Mouse (Mus musculus) midbrain, embryonic 11.5 days (tissue): ENCODE data around the gene March6. TPM values are rescaled to one million over a fixed set of nuclear protein-coding genes. Genes with fewer than 3 reads are reported as not detected.

Experiments used
- ATAC-seq: fragments of 200-750 bp; cut with Nextera tagmentation; 2 replicates; pipeline ENCODE4 v1.8.0; 2017; ENCODE audit warnings: moderate TSS enrichment, moderate library complexity; ENCODE audit not compliant: low FRiP score
- DNase-seq: peaks from one replicate; pipeline ENCODE4 v3.0.0; 2015; ENCODE audit warnings: low spot score; ENCODE audit errors: missing footprints
- H3K27ac ChIP-seq: fragments of 300-500 bp; sonication (generic); 2 replicates; pipeline ENCODE4 v1.5.1; 2014; ENCODE audit warnings: low read depth, low read length
- H3K27me3 ChIP-seq: fragments of 300-500 bp; sonication (generic); 2 replicates; pipeline ENCODE4 v1.6.1; 2014; ENCODE audit warnings: mild to moderate bottlenecking, low read length, moderate library complexity, mixed read lengths; ENCODE audit not compliant: control insufficient read depth, insufficient read depth
- H3K36me3 ChIP-seq: fragments of 300-500 bp; sonication (generic); 2 replicates; pipeline ENCODE4 v1.6.1; 2014; ENCODE audit warnings: mild to moderate bottlenecking, low read length, moderate library complexity, mixed read lengths; ENCODE audit not compliant: control insufficient read depth, insufficient read depth
- H3K4me1 ChIP-seq: fragments of 300-500 bp; sonication (generic); 2 replicates; pipeline ENCODE4 v1.6.1; 2014; ENCODE audit warnings: low read length; ENCODE audit not compliant: control insufficient read depth, insufficient read depth
- H3K4me2 ChIP-seq: fragments of 300-500 bp; sonication (generic); 2 replicates; pipeline ENCODE4 v1.6.1; 2014; ENCODE audit warnings: mild to moderate bottlenecking, moderate library complexity
- H3K4me3 ChIP-seq: fragments of 300-500 bp; sonication (generic); 2 replicates; pipeline ENCODE4 v1.5.1; 2014; ENCODE audit warnings: low read depth, low read length
- H3K9ac ChIP-seq: fragments of 300-500 bp; sonication (generic); 2 replicates; pipeline ENCODE4 v1.6.1; 2014; ENCODE audit warnings: low read length
- H3K9me3 ChIP-seq: fragments of 300-500 bp; sonication (generic); 2 replicates; pipeline ENCODE4 v1.6.1; 2016; ENCODE audit warnings: low read length; ENCODE audit not compliant: control insufficient read depth
- WGBS: fragments of 180-500 bp; shearing (Covaris S2); extraction: QIAGEN DNeasy Blood & Tissue Kit; methylation state at CpG from one replicate; pipeline ENCODE4 v1.1.7; 2014; 5-methylcytosine and 5-hydroxymethylcytosine counted together
- polyA plus RNA-seq: library from polyadenylated mRNA; unstranded; fragments of >200 nt; fragmentation: Nextera tagmentation; extraction: Ambion mirVana; gene quantifications from 2 replicates; pipeline ENCODE4 v1.2.1, GENCODE M21; 2014

The March6 gene
- polyA plus RNA-seq, 1 experiment from 2014 or later, result 53.9 TPM

DNA sequence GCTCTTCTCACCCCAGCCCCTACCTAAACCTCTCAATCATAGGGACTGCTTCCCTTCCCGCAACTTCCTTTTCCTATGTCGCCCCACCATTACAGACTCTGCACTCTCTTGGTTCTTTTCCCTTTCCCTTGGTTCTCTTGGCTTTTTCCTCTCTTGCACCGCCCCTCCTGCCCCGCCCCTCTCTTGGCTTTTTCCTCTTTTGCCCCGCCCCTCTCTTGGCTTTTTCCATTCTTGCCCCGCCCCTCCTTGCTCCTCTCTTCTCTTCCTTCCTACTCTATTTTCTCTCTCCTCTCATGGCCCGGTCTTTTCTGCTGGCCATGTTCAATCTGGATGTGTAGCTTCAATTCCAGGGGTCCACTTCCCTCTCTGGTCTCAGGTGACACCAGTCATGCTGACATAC, 36.6 kb upstream of the March6 start:
- DNase-seq (no peak), ATAC-seq (no peak)
- Histone ChIP-seq H3K9me3 (no peaks in the 10 kb centered on the region), H3K9ac (no peak overlapping the region), H3K4me1 (no peaks in the 10 kb centered on the region), H3K27me3 (no peaks in the 10 kb centered on the region), H3K4me2 (no peak overlapping the region), H3K36me3 (no peaks in the 10 kb centered on the region), H3K4me3 (no peak overlapping the region), H3K27ac (no peak overlapping the region)
- 54% methylated on average over 7 of the region's 7 CpGs for WGBS

DNA sequence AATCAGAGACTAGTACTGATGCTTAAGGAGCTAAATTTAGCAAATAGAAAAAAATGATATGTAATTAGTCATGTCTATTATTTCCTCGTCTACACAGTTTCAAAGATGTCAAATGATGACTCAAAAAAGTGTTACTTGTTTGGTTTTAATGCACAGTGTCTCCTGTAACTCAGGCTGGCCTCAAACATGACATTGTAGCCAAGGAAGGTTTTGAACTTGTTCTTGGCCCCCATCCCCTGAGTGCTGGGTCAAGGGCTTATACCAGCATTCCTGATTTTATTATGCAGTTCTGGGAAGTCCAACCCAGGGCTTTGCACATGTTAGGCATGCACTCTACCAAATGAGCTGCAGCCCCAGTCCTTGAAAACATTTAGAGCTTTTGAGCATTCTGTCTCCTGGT, 34.9 kb upstream of the March6 start:
- WGBS, result 79% methylated on average over 1 of the region's 1 CpGs

GRCm38 (mm10) chr15:31565184-31565583, 34.3 kb upstream of the March6 start, which contains the start of gene Cmbl:
Cmbl (plus strand) TSS chr15:31565389.
- WGBS, result 71% methylated on average over 5 of the region's 5 CpGs

More for the DNA sequence above, 34.9 kb upstream of the March6 start:
- ATAC-seq, result no peak
- H3K27me3 ChIP-seq, result no peaks in the 10 kb centered on the region
- H3K9ac ChIP-seq, result no peak overlapping the region
- H3K9me3 ChIP-seq, result no peaks in the 10 kb centered on the region
- H3K4me2 ChIP-seq, result no peak overlapping the region
- no peak overlapping the region for H3K4me3 ChIP-seq
- H3K36me3 ChIP-seq, result no peaks in the 10 kb centered on the region
- no peaks in the 10 kb centered on the region for H3K4me1 ChIP-seq
- H3K27ac ChIP-seq, result no peak overlapping the region
- DNase-seq, result peak; percentile 53

DNA sequence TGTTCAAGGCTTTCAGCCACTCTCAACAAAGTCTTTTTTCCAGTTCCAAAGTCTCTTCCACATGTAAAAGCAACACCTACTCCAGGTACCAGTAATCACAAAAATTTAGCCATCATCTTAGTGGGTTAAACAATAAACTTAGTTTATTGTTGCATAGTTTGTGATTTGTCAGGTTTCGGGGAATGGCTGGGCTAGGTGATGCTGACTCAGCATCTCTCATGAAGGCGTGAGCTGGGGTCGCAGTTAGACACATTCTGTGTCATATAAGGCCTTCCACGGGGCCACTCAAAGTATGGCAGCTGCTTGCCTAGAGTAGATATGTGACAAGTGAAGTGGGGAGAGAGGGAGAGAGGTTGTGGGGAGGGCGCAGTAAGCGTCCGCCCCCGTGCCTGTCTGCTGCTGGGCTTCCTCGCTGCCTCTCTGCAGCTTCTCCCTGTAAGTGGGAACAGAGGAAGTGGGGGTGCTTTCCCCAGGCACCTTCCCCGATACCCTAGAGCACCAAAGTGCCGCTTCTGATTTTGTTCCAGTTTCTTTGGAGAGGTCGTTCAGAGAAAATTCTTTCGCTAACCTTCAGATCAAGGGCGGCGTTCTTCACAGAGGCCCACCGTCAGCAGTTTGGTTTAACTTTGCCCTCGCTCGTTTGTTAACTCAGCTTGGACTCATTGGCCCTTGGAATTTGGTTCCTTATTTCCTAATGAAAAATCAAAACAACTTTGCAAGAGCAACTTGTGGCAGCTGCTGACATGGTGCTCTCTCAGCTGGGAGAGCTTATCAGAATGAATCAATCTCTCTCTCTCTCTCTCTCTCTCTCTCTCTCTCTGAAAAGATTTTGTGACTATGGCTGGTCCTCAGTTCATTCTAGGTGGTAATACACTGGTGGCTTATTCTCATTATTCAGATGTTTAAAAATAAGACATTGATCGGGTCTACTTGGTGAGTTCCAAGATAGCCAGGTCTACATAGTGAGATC, 33.0 kb upstream of the March6 start:
- ATAC-seq, result no peak
- 74% methylated on average over 19 of the region's 19 CpGs for WGBS
- H3K4me1 ChIP-seq, result no peaks in the 10 kb centered on the region
- H3K9me3 ChIP-seq, result no peaks in the 10 kb centered on the region; the same call in 1 of the 2 replicates
- H3K4me3 ChIP-seq, result no peak overlapping the region
- H3K27ac ChIP-seq, result no peak overlapping the region
- no peaks in the 10 kb centered on the region for H3K36me3 ChIP-seq
- peak; percentile 69 for DNase-seq
- no peaks in the 10 kb centered on the region for H3K27me3 ChIP-seq
- no peak overlapping the region for H3K4me2 ChIP-seq
- no peak overlapping the region for H3K9ac ChIP-seq

More at GRCm38 (mm10) chr15:31565184-31565583, 34.3 kb upstream of the March6 start, which contains the start of gene Cmbl:
- Histone ChIP-seq H3K27ac (no peak within 1 kb of the TSS), H3K9ac (no peak within 1 kb of the TSS), H3K4me1 (no peaks in the 10 kb centered on the region), H3K36me3 (no peaks in the 10 kb centered on the region), H3K27me3 (no peaks in the 10 kb centered on the region), H3K4me3 (no peak within 1 kb of the TSS), H3K9me3 (no peaks in the 10 kb centered on the region), H3K4me2 (no peak within 1 kb of the TSS)
- no peak for DNase-seq
- no peak for ATAC-seq

- Histone ChIP-seq H3K4me2 (no peak overlapping the region), H3K4me1 (no peaks in the 10 kb centered on the region), H3K9ac (no peak overlapping the region), H3K27ac (no peak overlapping the region), H3K27me3 (no peaks in the 10 kb centered on the region), H3K36me3 (no peaks in the 10 kb centered on the region), H3K9me3 (no peaks in the 10 kb centered on the region; the same call in 1 of the 2 replicates), H3K4me3 (no peak overlapping the region)
- 85% methylated on average over 8 of the region's 8 CpGs for whole genome bisulfite sequencing
- no peak for ATAC-seq
- peak; percentile 51 for DNase-seq
Measured at GRCm38 (mm10) chr15:31562847-31563246, 32.0 kb upstream of the March6 start.

DNA sequence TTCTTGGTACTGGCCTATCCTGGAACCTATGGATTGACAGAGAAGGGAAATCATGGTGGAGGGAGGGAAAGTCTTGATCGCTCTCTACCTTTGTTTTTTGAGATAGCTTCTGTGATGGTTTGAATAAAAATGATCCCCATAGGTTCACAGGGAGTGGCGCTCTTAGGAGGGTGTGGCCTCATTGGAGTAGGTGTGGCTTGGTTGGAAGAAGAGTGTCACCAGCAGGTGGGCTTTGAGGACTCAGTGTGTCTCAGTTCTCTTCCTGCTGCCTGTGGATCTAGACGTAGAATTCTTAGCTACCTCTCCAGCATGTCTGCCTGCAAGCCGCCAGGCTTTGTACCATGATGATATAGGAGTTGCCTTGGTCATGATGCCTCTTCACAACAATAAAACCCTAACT, 31.1 kb upstream of the March6 start:
- WGBS, result 94% methylated on average over 4 of the region's 4 CpGs

GRCm38 (mm10) chr15:31561390-31561789, 30.5 kb upstream of the March6 start:
- no peaks in the 10 kb centered on the region for H3K4me1 ChIP-seq
- no peak overlapping the region for H3K9ac ChIP-seq
- H3K36me3 ChIP-seq, result no peaks in the 10 kb centered on the region
- no peaks in the 10 kb centered on the region for H3K27me3 ChIP-seq
- ATAC-seq (no peak), DNase-seq (peak; percentile 57)
- no peaks in the 10 kb centered on the region; the same call in 1 of the 2 replicates for H3K9me3 ChIP-seq
- no peak overlapping the region for H3K4me3 ChIP-seq
- H3K4me2 ChIP-seq, result no peak overlapping the region
- no peak overlapping the region for H3K27ac ChIP-seq
- 79% methylated on average over 6 of the region's 6 CpGs for WGBS

More for the DNA sequence above, 31.1 kb upstream of the March6 start:
- no peaks in the 10 kb centered on the region; the same call in 1 of the 2 replicates for H3K9me3 ChIP-seq
- no peaks in the 10 kb centered on the region for H3K4me1 ChIP-seq
- no peak overlapping the region for H3K4me2 ChIP-seq
- no peak overlapping the region for H3K4me3 ChIP-seq
- no peak overlapping the region for H3K9ac ChIP-seq
- no peak overlapping the region for H3K27ac ChIP-seq
- H3K27me3 ChIP-seq, result no peaks in the 10 kb centered on the region
- peak; percentile 21 for DNase-seq
- no peaks in the 10 kb centered on the region for H3K36me3 ChIP-seq
- ATAC-seq, result no peak

- no peaks in the 10 kb centered on the region for H3K36me3 ChIP-seq
- H3K4me1 ChIP-seq, result no peaks in the 10 kb centered on the region
- no peak for ATAC-seq
- H3K9me3 ChIP-seq, result no peaks in the 10 kb centered on the region
- H3K4me2 ChIP-seq, result no peak overlapping the region
- 91% methylated on average over 2 of the region's 2 CpGs for WGBS
- no peaks in the 10 kb centered on the region for H3K27me3 ChIP-seq
- H3K4me3 ChIP-seq, result no peak overlapping the region
- peak; percentile 57 for DNase-seq
- no peak overlapping the region for H3K27ac ChIP-seq
- no peak overlapping the region for H3K9ac ChIP-seq
Measured at GRCm38 (mm10) chr15:31554855-31555254, 24.0 kb upstream of the March6 start.

GRCm38 (mm10) chr15:31550381-31550780, 19.5 kb upstream of the March6 start:
- Histone ChIP-seq H3K4me2 (no peak overlapping the region), H3K36me3 (no peaks in the 10 kb centered on the region)
- 84% methylated on average over 4 of the region's 4 CpGs for WGBS

More at GRCm38 (mm10) chr15:31550381-31550780, 19.5 kb upstream of the March6 start:
- H3K9ac ChIP-seq, result no peak overlapping the region
- H3K4me3 ChIP-seq, result no peak overlapping the region
- H3K4me1 ChIP-seq, result no peaks in the 10 kb centered on the region
- ATAC-seq, result no peak
- no peak overlapping the region for H3K27ac ChIP-seq
- H3K9me3 ChIP-seq, result no peaks in the 10 kb centered on the region
- DNase-seq, result peak; percentile 47
- H3K27me3 ChIP-seq, result no peaks in the 10 kb centered on the region
